Mouse (Mus musculus): ENCODE data around the gene Churc1. TPM values are rescaled to one million over a fixed set of nuclear protein-coding genes. Genes with fewer than 3 reads are reported as not detected.
"Not testable (repeated sequence)": the region's sequence is repeated elsewhere in the genome, so short reads cannot be mapped to it uniquely, and the experiment has no call there.

Churc1 gene
- polyA plus RNA-seq, 1 experiment, result 62.0 TPM

DNA sequence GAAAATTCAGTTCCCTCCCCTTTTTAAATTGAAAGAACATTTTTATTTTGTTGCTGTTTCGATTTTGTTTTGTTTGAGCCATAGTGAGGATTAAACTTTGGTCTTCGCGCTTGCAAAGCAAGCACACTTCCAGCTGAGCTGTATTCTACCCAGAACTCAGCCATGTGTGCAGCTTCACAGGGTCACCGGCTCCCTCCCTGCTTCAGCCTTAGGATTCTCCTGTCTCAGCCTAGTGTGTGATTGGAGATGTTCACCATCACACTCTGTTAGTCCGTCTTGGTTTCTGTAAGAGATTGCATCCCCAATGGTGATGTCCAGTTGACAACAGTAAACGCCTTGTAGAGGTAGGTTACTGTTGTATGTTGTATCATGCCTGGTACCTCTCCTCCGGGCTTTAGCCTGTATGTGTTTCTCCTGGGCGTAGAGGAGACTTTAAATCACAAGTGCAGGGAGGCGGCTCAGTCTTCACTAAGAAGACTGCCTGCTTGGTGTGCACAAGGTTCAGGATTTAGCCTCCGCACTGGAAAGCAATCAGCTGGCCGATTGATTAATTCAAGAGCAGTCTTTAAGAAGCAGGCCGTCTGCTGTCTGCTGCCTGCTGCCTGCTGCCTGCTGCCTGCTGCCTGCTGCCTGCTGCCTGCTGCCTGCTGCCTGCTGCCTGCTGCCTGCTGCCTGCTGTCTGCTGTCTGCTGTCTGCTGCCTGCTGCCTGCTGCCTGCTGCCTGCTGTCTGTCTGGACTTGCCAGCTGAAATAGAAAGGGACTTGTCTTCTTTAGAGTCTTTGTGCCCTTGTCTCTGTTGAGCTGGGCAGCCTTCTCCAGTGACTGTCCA, 15.5 kb downstream of the Churc1 start:
- H3K79me2 ChIP-seq (ENCODE audit: control insufficient read depth, insufficient read depth), result no peaks in the 10 kb centered on the region
- no peaks in the 10 kb centered on the region for H3K27me3 ChIP-seq (ENCODE audit: control insufficient read depth, insufficient read depth, insufficient read length)
- H3ac ChIP-seq (ENCODE audit: control insufficient read depth, insufficient read length, low read depth), result no peak overlapping the region
- TF ChIP-seq CEBPB (IDR thresholded peaks at IDR 0.05; ENCODE audit: low read depth), result no peak
- no peak for TF ChIP-seq MYOG (IDR thresholded peaks at IDR 0.05; ENCODE audit: control insufficient read depth, extremely low read depth, insufficient read length)
- TF ChIP-seq MAX (IDR thresholded peaks at IDR 0.05), result no peak
- TF ChIP-seq CTCF (IDR thresholded peaks at IDR 0.05; ENCODE audit: control insufficient read depth, insufficient read depth, insufficient read length), result no peak
- no peak for TF ChIP-seq FOSL1 (IDR thresholded peaks at IDR 0.05; ENCODE audit: insufficient read depth, low read length, poor library complexity, severe bottlenecking)
- TF ChIP-seq MYOD1 (IDR thresholded peaks at IDR 0.05; ENCODE audit: control insufficient read depth, insufficient read length, low read depth), result no peak
- no peak for TF ChIP-seq USF1 (IDR thresholded peaks at IDR 0.05; ENCODE audit: low read depth)
- H3K36me3 ChIP-seq (ENCODE audit: control insufficient read depth, insufficient read depth), result no peaks in the 10 kb centered on the region
- H3K79me3 ChIP-seq (ENCODE audit: low read depth), result no peaks in the 10 kb centered on the region
- no peak overlapping the region for H3K4me3 ChIP-seq (ENCODE audit: insufficient read depth, poor library complexity, severe bottlenecking)

DNA sequence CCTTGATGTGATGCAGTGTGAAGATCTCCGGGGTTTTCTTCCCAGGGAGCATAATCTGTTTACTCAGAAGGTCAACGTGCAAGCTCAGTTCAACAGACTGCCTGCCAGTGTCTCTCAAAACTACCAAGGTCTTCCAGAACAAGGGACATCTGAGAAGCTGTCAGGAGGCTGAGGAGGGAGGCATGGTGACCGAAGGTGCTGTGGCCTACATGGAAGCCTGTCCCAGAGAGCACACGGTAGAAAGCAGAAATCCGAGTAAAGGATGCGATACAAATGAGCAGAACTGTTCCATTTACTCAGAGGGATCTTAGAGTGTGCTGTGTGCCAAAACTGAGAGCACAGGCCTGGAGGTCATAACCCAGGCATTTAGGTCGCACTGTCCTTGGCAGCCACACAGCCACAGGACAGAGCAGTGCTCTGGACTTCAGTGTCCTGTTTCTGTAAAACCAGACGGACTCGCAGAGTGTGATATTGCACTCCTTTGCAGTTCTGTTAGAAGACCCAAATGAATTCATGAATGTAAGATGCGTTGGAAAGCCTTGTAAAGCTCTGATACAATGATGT, 18.8 kb downstream of the Churc1 start:
- H3K36me3 ChIP-seq (ENCODE audit: control insufficient read depth, insufficient read depth), result no peaks in the 10 kb centered on the region
- no peaks in the 10 kb centered on the region for H3K79me2 ChIP-seq (ENCODE audit: control insufficient read depth, insufficient read depth)

DNA sequence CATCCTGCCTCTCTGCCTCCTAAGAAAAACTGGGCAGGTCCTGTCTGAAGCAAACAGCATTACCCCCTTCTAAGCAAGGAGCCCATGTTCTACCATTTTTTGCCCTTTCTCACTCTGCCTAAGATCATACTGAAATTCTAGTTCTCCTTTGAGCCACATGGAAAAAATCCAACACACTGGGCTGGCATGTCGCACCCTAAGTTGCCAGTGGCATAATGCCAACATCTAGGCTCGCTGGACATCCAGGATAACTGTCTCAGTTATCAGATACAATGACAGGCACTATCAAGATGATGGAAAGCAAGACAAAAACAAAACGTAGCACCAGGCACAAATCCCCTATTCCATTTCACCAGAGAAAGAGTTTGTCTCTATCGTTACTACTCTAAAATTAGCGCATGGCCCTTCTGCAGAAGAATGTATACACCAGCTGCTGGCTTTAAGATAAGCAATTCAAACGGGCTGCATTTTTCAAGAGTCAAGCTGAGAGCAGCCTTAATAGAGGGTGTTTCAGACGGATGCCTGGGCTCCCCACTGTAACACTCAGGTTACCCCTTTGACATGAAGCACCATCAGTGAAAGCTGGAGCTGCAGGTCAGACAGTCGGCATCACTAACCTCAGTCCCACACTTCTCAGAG, 25.2 kb downstream of the Churc1 start:
- H3K79me2 ChIP-seq (ENCODE audit: control insufficient read depth, insufficient read depth), result no peaks in the 10 kb centered on the region
- TF ChIP-seq FOSL1 (IDR thresholded peaks at IDR 0.05; ENCODE audit: insufficient read depth, low read length, poor library complexity, severe bottlenecking) (no peak), USF1 (IDR thresholded peaks at IDR 0.05; ENCODE audit: low read depth) (no peak), CEBPB (IDR thresholded peaks at IDR 0.05; ENCODE audit: low read depth) (no peak), MAX (IDR thresholded peaks at IDR 0.05) (no peak), CTCF (IDR thresholded peaks at IDR 0.05; ENCODE audit: control insufficient read depth, insufficient read depth, insufficient read length) (no peak), MYOD1 (IDR thresholded peaks at IDR 0.05; ENCODE audit: control insufficient read depth, insufficient read length, low read depth) (no peak), MYOG (IDR thresholded peaks at IDR 0.05; ENCODE audit: control insufficient read depth, extremely low read depth, insufficient read length) (no peak)
- no peak overlapping the region for H3ac ChIP-seq (ENCODE audit: control insufficient read depth, insufficient read length, low read depth)
- peaks cover 24% of the 10 kb centered on the region for H3K27me3 ChIP-seq (ENCODE audit: control insufficient read depth, insufficient read depth, insufficient read length)
- no peaks in the 10 kb centered on the region for H3K36me3 ChIP-seq (ENCODE audit: control insufficient read depth, insufficient read depth)
- no peak overlapping the region for H3K4me3 ChIP-seq (ENCODE audit: insufficient read depth, poor library complexity, severe bottlenecking)
- no peaks in the 10 kb centered on the region for H3K79me3 ChIP-seq (ENCODE audit: low read depth)

More for the DNA sequence above, 18.8 kb downstream of the Churc1 start:
- H3K4me3 ChIP-seq (ENCODE audit: insufficient read depth, poor library complexity, severe bottlenecking), result no peak overlapping the region
- H3K79me3 ChIP-seq (ENCODE audit: low read depth), result no peaks in the 10 kb centered on the region
- no peak for TF ChIP-seq FOSL1 (IDR thresholded peaks at IDR 0.05; ENCODE audit: insufficient read depth, low read length, poor library complexity, severe bottlenecking)
- TF ChIP-seq CEBPB (IDR thresholded peaks at IDR 0.05; ENCODE audit: low read depth), result no peak
- TF ChIP-seq MYOG (IDR thresholded peaks at IDR 0.05; ENCODE audit: control insufficient read depth, extremely low read depth, insufficient read length), result no peak
- no peak for TF ChIP-seq MAX (IDR thresholded peaks at IDR 0.05)
- TF ChIP-seq CTCF (IDR thresholded peaks at IDR 0.05; ENCODE audit: control insufficient read depth, insufficient read depth, insufficient read length), result no peak
- TF ChIP-seq MYOD1 (IDR thresholded peaks at IDR 0.05; ENCODE audit: control insufficient read depth, insufficient read length, low read depth), result no peak
- H3K27me3 ChIP-seq (ENCODE audit: control insufficient read depth, insufficient read depth, insufficient read length), result no peaks in the 10 kb centered on the region
- no peak overlapping the region for H3ac ChIP-seq (ENCODE audit: control insufficient read depth, insufficient read length, low read depth)

DNA sequence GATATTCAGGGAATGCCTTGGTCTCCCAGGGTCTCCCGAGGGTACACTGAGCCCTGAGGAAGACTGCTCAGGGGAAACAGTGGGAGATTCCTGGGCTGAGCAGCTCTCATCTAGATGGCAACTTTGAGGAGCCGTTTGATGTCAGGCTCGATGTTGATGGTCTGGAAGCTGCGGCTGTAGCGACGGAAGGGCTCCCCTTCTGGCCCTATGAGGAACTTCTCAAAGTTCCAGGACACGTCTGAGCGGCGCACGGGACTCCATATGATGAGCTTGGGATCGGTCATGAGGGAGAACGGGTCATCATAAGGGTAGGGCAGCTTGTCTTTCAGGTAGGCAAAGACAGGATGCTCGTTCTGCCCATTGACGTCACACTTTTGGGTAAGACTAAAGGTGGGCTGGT, 27.2 kb downstream of the Churc1 start:
- H3K79me2 ChIP-seq (ENCODE audit: control insufficient read depth, insufficient read depth); H3K36me3 ChIP-seq (ENCODE audit: control insufficient read depth, insufficient read depth); H3ac ChIP-seq (ENCODE audit: control insufficient read depth, insufficient read length, low read depth); H3K79me3 ChIP-seq (ENCODE audit: low read depth); H3K4me3 ChIP-seq (ENCODE audit: insufficient read depth, poor library complexity, severe bottlenecking): not testable (repeated sequence)
- peaks cover 33% of the 10 kb centered on the region for H3K27me3 ChIP-seq (ENCODE audit: control insufficient read depth, insufficient read depth, insufficient read length)

DNA sequence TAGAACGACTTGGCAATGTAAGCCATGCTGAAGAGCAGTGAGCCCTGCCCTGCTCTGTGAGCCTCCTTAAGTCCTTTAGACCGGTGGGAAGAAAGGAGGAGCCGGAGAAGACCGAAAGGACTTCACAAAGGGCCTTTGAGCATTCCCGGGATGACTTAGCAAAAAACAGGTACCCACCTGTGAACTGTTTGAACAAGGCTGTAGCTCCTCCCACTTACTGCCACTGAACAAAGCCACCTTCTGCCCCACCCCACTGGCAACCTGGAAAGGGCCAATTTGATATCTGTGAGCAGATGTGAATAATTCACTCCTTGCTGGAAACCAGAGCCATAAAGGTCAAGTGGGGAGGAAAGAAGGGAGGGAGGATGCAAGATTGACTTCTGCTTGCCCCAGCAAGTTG, 30.0 kb downstream of the Churc1 start, which contains the start of gene Gpx2:
Gene Gpx2 (minus strand): TSS at position 205 of the 400 bp plus-strand sequence.
- Histone ChIP-seq H3K36me3 (ENCODE audit: control insufficient read depth, insufficient read depth) (no peaks in the 10 kb centered on the region), H3K79me3 (ENCODE audit: low read depth) (no peaks in the 10 kb centered on the region)

More for the DNA sequence above, 30.0 kb downstream of the Churc1 start, which contains the start of gene Gpx2:
- Histone ChIP-seq H3K27me3 (ENCODE audit: control insufficient read depth, insufficient read depth, insufficient read length) (peaks cover 40% of the 10 kb centered on the region), H3K4me3 (ENCODE audit: insufficient read depth, poor library complexity, severe bottlenecking) (no peak within 1 kb of the TSS), H3K79me2 (ENCODE audit: control insufficient read depth, insufficient read depth) (no peaks in the 10 kb centered on the region), H3ac (ENCODE audit: control insufficient read depth, insufficient read length, low read depth) (no peak within 1 kb of the TSS)
- TF ChIP-seq FOSL1 (IDR thresholded peaks at IDR 0.05; ENCODE audit: insufficient read depth, low read length, poor library complexity, severe bottlenecking), result no peak
- no peak for TF ChIP-seq MYOG (IDR thresholded peaks at IDR 0.05; ENCODE audit: control insufficient read depth, extremely low read depth, insufficient read length)
- TF ChIP-seq USF1 (IDR thresholded peaks at IDR 0.05; ENCODE audit: low read depth), result no peak
- no peak for TF ChIP-seq CEBPB (IDR thresholded peaks at IDR 0.05; ENCODE audit: low read depth)
